Mouse (Mus musculus): ENCODE measurements around the gene Parp3. TPM values are rescaled to one million over a fixed set of nuclear protein-coding genes. Genes with fewer than 3 reads are reported as not detected.
A peak's percentile ranks its signal among the peaks of the same experiment; 100 is the strongest.
"Not testable (repeated sequence)": the region's sequence is repeated elsewhere in the genome, so short reads cannot be mapped to it uniquely, and the experiment has no call there.

Gene Parp3
- 49.8 and 53.4 TPM in 2 replicates for total RNA-seq (2017)

DNA sequence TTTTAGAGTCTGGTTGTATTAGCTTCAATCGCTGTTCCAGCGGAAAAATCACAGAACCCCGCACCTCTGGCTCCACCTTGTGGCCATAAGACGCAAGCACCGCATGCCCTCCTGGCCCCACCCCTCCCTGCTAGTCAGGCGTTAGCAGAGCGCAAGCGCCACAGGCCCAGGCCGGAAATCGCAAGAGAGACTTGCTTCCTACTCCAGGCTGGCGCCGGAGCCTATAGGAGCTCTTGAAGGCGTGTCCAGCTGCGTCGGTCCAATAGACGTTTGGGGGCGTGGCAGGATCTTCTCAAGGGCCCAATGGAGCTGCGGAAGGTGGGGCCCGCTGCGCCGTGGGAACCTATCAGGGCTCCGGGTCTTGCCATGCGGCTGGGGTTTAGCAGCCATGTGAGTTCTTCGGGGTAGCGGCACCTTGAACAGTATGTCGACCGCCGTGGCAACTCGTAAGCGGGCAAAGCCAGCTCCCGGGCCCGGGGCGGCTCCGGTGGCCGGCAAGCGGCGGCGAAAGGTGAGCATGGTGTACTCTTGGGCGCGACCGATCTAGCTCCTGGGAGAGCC lies at the start of gene Parp3:
Gene Parp3 (minus strand): TSS at position 26 of the 561 bp plus-strand sequence.
- peak; percentile 92 for ATAC-seq (ENCODE audit: extremely low read depth, insufficient number of reproducible peaks, low FRiP score, poor library complexity, severe bottlenecking)

DNA sequence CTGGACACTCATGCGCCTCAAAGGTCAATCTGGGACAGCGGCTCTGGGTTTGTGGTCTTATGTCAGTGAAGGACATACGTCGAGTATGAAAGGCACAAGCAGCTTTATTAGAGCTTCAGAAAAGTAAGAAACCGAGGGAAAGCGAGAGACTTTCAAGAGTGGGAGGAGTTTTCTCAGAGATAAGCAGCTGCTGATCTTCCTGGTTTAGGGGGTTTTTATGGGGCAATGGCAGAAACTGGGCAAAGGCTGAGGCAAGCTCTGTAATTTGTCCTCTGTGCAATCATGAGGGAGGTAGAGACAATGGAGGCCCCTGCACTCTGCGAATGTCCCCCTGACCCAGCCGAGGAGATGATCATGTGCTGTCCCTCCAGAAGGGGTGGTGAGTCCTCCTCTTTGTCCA lies 43.2 kb upstream of the Parp3 start:
- ATAC-seq (ENCODE audit: extremely low read depth, insufficient number of reproducible peaks, low FRiP score, poor library complexity, severe bottlenecking), result no peak

GRCm38 (mm10) chr9:106519433-106519832 lies 42.7 kb upstream of the Parp3 start:
- ATAC-seq (ENCODE audit: extremely low read depth, insufficient number of reproducible peaks, low FRiP score, poor library complexity, severe bottlenecking), result no peak

- no peak for ATAC-seq (ENCODE audit: extremely low read depth, insufficient number of reproducible peaks, low FRiP score, poor library complexity, severe bottlenecking)
Observed at GRCm38 (mm10) chr9:106514273-106514672, 37.5 kb upstream of the Parp3 start, which contains the start of gene Iqcf5. Gene Iqcf5, plus strand, starts transcription at chr9:106514573.

DNA sequence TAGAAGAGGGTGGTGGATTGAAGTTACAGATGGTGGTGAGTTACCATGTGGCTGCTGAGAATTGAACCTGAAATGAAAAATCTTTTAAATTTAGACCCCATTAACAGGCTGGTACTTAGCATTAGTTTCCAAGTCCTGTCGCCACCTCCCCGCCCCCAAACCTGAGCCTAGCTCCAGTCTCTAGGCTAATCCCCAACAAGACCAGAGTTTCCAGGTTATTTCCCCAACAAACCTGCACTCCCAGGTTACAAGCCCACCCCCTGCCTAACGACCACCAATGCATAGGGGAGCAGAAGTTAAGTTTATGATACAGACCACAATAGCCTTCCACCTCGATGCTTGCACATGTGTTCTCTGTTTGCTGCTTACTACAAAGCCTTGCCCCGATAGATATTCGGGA lies 36.8 kb upstream of the Parp3 start:
- ATAC-seq (ENCODE audit: extremely low read depth, insufficient number of reproducible peaks, low FRiP score, poor library complexity, severe bottlenecking), result no peak

DNA sequence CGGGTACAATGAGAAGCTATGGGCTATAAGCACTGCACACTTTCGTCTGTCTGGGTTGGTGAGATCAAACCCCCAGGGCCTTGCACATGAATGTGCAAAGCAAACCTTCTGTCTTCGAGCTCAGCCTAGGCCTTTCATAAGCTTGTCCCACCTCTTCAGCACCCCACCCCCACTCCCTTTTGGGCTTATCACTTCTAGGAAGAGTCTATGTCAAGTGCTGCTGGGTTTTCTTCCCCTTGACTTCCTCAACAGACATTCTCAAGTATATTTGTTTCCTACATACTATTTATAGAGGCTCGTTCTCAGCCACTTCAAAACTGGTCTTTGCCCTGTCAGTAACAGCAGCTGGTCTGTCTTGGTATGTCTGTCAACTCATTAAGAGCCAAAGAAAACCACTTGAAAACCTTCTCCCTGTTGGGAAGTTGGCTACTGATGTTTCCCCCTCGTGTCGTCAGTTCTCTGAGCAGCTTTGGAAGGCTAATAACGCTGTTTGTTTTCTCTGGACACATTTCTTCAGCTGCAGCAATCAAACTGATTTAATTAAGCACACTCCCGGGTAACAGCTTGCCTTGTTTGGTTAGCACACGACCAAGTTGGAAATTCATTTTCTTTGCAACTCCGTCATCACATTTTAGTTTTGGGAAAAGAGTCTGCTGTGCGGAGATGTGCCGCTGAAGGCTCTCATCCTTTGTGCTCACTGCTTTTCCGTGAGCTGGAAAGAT lies 36.1 kb upstream of the Parp3 start:
- no peak for ATAC-seq (ENCODE audit: extremely low read depth, insufficient number of reproducible peaks, low FRiP score, poor library complexity, severe bottlenecking)

GRCm38 (mm10) chr9:106509356-106509755 lies 32.6 kb upstream of the Parp3 start:
- ATAC-seq (ENCODE audit: extremely low read depth, insufficient number of reproducible peaks, low FRiP score, poor library complexity, severe bottlenecking), result no peak

- no peak for ATAC-seq (ENCODE audit: extremely low read depth, insufficient number of reproducible peaks, low FRiP score, poor library complexity, severe bottlenecking)
Observed at GRCm38 (mm10) chr9:106504246-106504645, 27.5 kb upstream of the Parp3 start.

DNA sequence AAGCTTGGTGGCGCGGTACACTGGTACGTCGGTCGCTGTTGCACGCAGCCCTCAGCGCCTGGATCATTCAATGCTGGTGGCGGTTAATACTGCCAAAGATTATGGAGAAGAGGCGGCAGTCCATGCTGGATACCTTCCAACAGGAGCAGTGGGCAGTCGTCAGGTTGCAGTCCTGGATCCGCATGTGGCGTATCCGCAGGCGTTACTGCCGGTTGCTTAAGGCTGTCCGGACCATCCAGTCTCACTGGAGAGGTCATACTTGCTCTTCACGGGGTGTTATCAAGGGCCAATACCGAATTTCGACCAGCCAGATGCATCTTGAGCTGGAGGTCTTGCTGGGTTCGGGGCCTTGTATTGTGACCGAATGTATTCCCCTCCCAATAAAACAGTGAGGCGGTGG lies 25.1 kb upstream of the Parp3 start:
- no peak for ATAC-seq (ENCODE audit: extremely low read depth, insufficient number of reproducible peaks, low FRiP score, poor library complexity, severe bottlenecking)

DNA sequence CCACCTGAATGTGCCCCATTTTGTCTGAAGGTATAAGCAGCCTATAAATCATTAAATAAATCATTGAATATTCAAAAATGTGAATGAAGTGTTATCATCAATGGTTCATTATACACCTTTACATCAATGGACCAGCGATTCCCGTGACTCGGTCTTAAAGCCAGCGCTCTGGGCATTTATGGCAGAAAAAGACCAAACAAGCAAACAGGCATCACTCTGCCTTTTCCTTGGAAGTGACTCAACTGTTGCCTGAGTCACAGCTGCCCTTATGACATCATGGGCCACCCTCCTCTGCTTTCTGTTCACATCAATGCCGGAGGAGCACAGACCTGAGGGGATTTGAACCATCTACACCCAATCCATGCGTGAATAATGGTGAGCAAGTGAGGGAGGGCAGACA lies 22.9 kb upstream of the Parp3 start, which contains the start of gene Iqcf1:
Gene Iqcf1 (plus strand): TSS at position 301 of the 400 bp plus-strand sequence.
- ATAC-seq (ENCODE audit: extremely low read depth, insufficient number of reproducible peaks, low FRiP score, poor library complexity, severe bottlenecking), result no peak

DNA sequence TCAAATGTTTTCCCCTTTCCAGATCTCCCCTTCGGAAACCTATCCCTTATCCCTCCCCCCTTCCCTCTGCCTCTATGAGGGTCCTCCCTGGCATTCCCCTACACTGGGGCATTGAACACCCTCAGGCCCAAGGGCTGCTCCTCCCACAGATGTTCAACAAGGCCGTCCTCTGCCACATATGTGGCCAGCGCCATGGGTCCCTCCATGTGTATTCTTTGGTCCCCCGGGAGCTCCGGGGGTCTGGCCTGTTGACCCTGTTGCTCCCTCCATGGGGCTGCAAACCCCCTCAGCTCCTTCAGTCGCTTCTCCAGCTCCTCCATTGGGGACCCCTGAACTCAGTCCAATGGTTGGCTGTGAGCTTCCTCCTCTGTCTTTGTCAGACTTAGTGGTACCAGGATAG lies 10.9 kb upstream of the Parp3 start:
- ATAC-seq (ENCODE audit: extremely low read depth, insufficient number of reproducible peaks, low FRiP score, poor library complexity, severe bottlenecking), result not testable (repeated sequence)

DNA sequence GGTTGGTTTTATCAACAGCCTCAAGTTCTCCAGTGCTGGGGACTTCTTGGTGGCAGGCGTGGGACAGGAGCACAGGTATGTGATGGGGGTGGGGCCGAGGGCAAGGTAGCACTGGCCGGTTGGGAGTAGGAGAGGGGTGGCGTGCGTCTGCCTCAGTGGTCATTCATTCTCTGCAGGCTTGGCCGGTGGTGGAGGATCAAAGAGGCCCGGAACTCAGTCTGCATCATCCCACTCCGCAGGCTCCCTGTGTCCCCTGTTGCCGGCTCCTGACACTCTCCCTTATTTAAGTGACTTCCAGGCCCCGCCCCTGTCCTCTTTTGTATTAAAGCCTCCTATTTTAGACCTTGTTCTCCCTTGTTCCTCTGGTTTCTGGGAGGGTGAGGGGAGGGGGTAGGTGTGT lies 8.3 kb upstream of the Parp3 start:
- no peak for ATAC-seq (ENCODE audit: extremely low read depth, insufficient number of reproducible peaks, low FRiP score, poor library complexity, severe bottlenecking)

GRCm38 (mm10) chr9:106483606-106484005 lies 6.9 kb upstream of the Parp3 start:
- ATAC-seq (ENCODE audit: extremely low read depth, insufficient number of reproducible peaks, low FRiP score, poor library complexity, severe bottlenecking), result no peak

DNA sequence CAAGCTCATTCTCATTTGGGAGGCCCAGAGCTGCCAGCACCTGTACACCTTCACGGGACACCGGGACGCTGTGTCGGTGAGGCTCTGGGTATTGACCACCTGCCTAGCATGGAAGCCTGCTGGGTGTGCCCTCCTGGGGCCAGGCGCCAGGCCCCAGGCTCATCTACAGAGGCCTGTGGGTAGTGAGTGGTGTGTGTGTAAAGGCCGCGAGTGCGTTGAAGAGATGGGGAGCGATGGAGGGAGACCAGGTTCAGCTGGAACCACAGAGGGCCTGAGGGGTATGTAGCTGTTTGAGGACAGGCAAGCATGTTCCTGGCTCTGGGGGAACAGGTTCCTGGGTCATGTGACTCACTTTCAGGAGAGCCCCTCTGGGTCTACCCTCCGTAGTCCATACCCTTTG lies 6.4 kb upstream of the Parp3 start:
- no peak for ATAC-seq (ENCODE audit: extremely low read depth, insufficient number of reproducible peaks, low FRiP score, poor library complexity, severe bottlenecking)

- ATAC-seq (ENCODE audit: extremely low read depth, insufficient number of reproducible peaks, low FRiP score, poor library complexity, severe bottlenecking), result no peak
Observed at GRCm38 (mm10) chr9:106482578-106483115, 5.9 kb upstream of the Parp3 start.

DNA sequence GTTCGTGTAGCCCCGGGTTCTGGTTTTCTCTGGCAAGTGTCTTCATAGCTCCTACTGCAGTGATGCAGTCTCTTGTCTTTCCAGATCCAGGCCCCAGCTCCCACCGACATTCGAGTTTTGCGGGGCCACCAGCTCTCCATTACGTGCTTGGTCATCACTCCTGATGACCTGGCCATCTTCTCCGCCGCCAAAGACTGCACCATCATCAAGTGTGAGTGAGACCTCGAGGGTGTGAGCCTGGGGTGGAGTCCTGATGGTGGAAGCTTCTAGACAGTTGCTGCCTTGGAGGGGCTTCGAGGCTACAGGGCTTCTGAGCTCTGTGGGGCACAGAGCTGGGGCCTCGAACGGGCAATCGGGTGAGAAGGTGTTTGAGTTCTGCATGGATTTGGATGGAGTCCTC lies 4.9 kb upstream of the Parp3 start:
- no peak for ATAC-seq (ENCODE audit: extremely low read depth, insufficient number of reproducible peaks, low FRiP score, poor library complexity, severe bottlenecking)

GRCm38 (mm10) chr9:106481075-106481474 lies 4.3 kb upstream of the Parp3 start:
- ATAC-seq (ENCODE audit: extremely low read depth, insufficient number of reproducible peaks, low FRiP score, poor library complexity, severe bottlenecking), result no peak

GRCm38 (mm10) chr9:106480541-106480940 lies 3.8 kb upstream of the Parp3 start:
- ATAC-seq (ENCODE audit: extremely low read depth, insufficient number of reproducible peaks, low FRiP score, poor library complexity, severe bottlenecking), result no peak

- no peak for ATAC-seq (ENCODE audit: extremely low read depth, insufficient number of reproducible peaks, low FRiP score, poor library complexity, severe bottlenecking)
Observed at GRCm38 (mm10) chr9:106478101-106478500, 1.4 kb upstream of the Parp3 start.

- ATAC-seq (ENCODE audit: extremely low read depth, insufficient number of reproducible peaks, low FRiP score, poor library complexity, severe bottlenecking), result no peak
Observed at GRCm38 (mm10) chr9:106477649-106478048, 900 bp upstream of the Parp3 start.

Measured in neutrophil, adult 5-6 weeks (primary cell).